Mouse (Mus musculus): ENCODE results near the gene Kdsr.
A peak's percentile ranks its signal among the peaks of the same experiment; 100 is the strongest.

Kdsr gene

GRCm38 (mm10) chr1:106759572-106760435 is at the start of gene Kdsr:
Kdsr (minus strand) TSS chr1:106759727.
- peak; percentile 98 for DNase-seq

GRCm38 (mm10) chr1:106799931-106800330 is 40.4 kb upstream of the Kdsr start:
- DNase-seq, result no peak

- no peak for DNase-seq
Observed at GRCm38 (mm10) chr1:106799406-106799805, 39.9 kb upstream of the Kdsr start.

GRCm38 (mm10) chr1:106796987-106797779 is 37.7 kb upstream of the Kdsr start:
- DNase-seq, result no peak

- DNase-seq, result peak; percentile 92
Observed at GRCm38 (mm10) chr1:106796542-106796924, 37.0 kb upstream of the Kdsr start, which contains the start of gene Vps4b. Vps4b (minus strand) TSS chr1:106796728.

GRCm38 (mm10) chr1:106795634-106796541 is 36.4 kb upstream of the Kdsr start:
- DNase-seq, result no peak

- no peak for DNase-seq
Observed at GRCm38 (mm10) chr1:106774896-106775295, 15.4 kb upstream of the Kdsr start.

GRCm38 (mm10) chr1:106774092-106774491 is 14.6 kb upstream of the Kdsr start:
- DNase-seq, result no peak

GRCm38 (mm10) chr1:106768773-106769172 is 9.2 kb upstream of the Kdsr start:
- DNase-seq, result no peak

GRCm38 (mm10) chr1:106765771-106766170 is 6.2 kb upstream of the Kdsr start:
- DNase-seq, result no peak

- no peak for DNase-seq
Observed at GRCm38 (mm10) chr1:106764846-106765245, 5.3 kb upstream of the Kdsr start.

- DNase-seq, result no peak
Observed at GRCm38 (mm10) chr1:106764281-106764680, 4.8 kb upstream of the Kdsr start.

- no peak for DNase-seq
Observed at GRCm38 (mm10) chr1:106760750-106761149, 1.2 kb upstream of the Kdsr start.

GRCm38 (mm10) chr1:106758734-106759571 is 574 bp downstream of the Kdsr start:
- DNase-seq, result no peak

GRCm38 (mm10) chr1:106756633-106757032 is 2.9 kb downstream of the Kdsr start:
- no peak for DNase-seq

GRCm38 (mm10) chr1:106752013-106752412 is 7.5 kb downstream of the Kdsr start:
- no peak for DNase-seq

GRCm38 (mm10) chr1:106750656-106751055 is 8.9 kb downstream of the Kdsr start:
- no peak for DNase-seq

- no peak for DNase-seq
Observed at GRCm38 (mm10) chr1:106748555-106749315, 10.8 kb downstream of the Kdsr start.

GRCm38 (mm10) chr1:106742980-106743379 is 16.5 kb downstream of the Kdsr start:
- DNase-seq, result no peak

GRCm38 (mm10) chr1:106740735-106741134 is 18.8 kb downstream of the Kdsr start:
- no peak for DNase-seq

GRCm38 (mm10) chr1:106739810-106740209 is 19.7 kb downstream of the Kdsr start:
- no peak for DNase-seq

All from cerebellum, adult 9-11 months (tissue).